Mouse (Mus musculus) left cerebral cortex, adult 11 months (tissue): ENCODE data around the gene Txnrd2.

ENCODE experiments used
- DNase-seq: peaks from one replicate; pipeline ENCODE4 v3.0.0; 2022; ENCODE audit warnings: low spot score

Txnrd2 gene

GRCm38 (mm10) chr16:18426215-18426791, at the start of gene Txnrd2:
Gene Txnrd2 (plus strand): TSS chr16:18426384.
- DNase-seq = peak; percentile 73

- DNase-seq = no peak
These were observed 49.0 kb upstream of the Txnrd2 start for GRCm38 (mm10) chr16:18377203-18377602.

- DNase-seq = no peak
These were observed 47.7 kb upstream of the Txnrd2 start for GRCm38 (mm10) chr16:18378489-18378888.

DNA sequence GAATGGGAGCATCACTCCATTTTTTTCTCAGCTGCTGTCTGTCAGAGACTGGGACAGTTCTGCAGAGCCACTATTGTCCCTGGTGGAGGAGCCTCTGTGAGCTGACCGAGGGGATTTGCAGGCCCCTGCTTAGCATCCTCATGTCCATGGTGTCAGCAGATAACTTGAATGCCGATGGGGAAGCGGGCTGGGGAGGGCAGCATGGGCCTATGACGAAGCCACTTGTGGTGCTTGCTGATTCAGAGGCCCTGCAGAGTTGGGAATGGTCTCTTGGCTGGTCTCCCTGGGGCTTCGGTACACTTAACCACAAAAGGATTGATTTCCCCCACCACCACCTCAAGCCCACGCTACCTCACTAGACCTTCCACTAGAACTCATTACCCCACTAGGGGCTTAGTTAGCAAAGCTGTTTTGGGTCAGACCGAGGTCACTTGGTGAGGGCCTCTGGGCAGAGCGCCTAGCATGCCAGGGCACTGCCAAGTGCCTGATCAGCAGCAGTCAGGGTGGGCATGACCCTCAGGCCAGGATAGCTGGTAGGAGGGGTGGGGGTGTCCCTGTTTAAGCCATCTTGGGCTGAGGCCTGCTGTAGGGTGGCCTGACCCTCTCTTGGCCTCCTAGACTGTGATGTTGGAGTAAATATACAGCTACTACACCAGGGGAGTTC, 46.7 kb upstream of the Txnrd2 start:
- DNase-seq = no peak

DNA sequence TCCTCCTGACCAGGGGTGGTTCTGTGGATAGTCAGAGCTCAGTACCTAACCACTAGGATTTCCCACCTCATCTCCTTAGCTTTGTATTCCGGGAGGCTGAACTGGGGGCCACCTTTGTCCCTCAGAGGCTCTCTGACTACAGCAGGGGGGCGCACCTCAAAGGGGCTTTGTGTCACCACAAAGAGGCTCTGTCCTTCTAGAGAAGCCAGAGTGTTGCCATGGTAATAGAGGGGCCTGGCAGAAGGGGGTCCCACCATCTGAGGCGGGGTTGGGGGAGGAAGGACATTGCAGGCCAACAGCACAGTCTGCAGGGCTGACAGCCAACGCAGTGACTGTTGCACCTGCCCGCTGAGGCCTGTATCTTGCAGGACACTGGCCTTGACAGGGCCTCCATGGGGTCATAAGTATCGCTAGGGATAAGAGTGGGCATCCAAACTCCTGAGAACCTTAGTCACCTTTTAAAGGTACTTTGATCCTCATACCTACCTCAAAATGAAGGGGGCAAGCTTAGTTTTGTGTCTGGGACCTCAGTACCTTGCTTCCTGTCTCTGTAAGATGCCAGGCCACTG, 45.6 kb upstream of the Txnrd2 start:
- DNase-seq = no peak

DNA sequence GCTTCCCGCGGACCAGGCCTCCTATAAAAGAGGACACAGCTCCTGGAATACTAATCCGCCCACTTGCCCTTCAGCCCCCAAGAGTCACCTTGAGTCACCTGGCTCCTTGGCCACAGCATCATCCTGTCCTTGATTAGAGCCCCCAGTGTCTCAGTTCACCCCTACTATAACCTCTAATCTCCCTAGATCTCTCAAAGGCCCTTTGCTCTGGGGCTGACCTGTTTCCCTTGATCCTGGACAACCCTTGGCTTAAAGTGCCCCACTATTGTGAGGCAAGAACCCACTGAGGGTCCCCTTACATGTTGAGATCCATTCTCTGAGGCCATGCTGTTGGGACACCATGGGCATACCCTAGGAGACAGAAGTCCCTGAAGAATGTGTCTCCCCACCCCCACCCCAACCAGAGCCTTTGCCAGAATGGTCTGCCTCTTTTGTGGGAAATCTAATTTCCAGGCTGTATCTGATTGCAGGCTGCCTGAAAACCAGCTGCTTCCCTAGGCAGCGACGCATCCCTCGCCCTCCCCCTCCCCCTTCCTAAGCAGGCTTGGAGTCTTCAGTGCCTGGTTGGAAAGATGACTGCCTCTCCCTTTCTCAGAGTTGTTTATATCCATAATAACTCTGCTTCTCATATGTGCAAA, 44.4 kb upstream of the Txnrd2 start:
- DNase-seq = no peak

DNA sequence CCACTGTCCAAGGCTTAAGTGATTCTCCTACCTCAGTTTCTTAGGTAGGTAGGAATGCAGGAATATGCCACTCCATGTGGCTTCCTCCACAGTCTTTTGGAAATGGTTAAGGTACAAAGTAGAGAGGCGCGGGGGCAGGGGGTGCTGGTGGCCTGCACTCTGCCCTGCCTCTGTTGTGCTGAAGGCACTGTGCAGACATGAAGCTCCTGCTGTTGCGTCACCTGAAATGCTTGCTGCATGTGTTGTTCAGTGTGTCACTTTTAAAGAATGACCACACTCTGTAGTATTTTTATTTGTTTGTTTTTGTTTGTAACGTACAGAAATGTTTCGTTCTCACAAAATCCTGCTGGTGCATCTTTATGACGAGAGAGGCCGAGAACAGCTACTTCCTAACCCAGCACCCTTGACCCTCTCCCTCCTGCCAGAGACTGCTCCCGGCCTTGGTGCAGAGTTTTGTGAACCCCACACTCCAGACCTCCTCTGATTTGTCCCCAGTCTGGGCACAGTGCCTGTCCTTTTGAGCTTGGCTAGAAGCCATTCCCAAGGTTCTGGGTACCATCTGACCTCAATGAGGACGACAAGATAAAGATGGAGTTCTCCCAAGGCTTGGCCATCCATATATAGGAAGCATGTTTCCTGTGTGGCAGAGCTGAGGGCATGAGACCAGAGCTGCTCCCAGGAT, 43.0 kb upstream of the Txnrd2 start:
- no peak for DNase-seq

DNA sequence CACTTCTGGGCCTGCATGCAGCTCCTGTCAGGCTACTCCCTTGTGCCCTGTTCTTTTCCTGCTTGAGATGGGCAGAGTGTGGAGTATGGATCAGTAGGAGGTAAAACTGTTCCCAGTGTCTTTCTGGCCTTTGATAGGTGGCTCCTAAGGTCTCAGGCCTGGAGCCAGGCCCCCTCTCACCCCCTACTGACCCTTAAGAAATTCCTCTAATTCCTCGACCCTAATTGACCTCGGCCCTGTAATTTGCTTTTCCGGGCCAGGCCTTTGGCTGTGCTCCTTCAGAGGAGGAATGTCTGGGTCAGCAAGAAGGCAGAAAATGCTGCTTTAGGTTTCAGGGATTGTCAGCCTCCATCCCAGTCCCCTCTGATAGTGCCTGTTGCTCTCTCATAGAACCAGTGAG, 42.4 kb upstream of the Txnrd2 start:
- no peak for DNase-seq

GRCm38 (mm10) chr16:18384211-18384610, 42.0 kb upstream of the Txnrd2 start:
- no peak for DNase-seq

DNA sequence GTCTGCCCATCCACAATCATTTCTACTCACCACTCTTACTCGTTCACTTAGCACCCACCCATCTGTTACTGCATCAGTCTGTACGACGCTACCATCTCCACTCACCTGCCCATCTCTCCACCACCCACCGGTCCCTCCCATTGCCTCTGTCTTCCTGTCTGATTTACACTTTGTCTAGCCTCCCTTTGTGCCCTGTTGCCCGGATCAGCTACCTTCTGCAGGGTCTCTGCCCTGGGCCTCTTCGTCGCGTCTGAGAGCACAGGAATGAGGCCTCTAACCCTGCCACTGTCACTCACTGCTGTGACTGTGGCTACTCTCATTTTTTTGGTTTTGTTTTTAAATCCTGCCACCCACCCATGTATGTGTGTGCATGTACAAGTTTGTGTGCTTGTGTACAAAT, 41.5 kb upstream of the Txnrd2 start:
- DNase-seq = no peak

DNA sequence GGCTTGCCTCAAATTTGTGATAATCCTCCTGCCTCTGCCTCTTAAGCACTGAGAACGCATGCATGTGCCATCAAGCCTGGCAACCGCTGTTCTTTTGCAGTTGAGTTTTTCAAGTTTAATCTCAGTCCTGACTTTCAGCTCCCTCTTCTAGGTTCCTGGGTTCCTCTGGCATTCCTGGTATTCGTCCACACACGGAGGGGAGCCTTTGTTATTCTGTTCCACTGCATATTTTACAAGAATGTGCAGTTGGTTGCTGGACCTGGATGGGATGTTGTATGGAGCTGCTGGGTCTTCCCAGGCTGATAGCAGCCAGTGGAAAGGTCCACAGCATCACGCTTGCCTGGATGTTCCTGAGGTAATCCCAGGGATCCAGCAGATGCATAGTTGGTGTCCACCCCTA, 40.8 kb upstream of the Txnrd2 start:
- DNase-seq = no peak

- no peak for DNase-seq
These were observed 39.7 kb upstream of the Txnrd2 start for GRCm38 (mm10) chr16:18386451-18386850.

DNA sequence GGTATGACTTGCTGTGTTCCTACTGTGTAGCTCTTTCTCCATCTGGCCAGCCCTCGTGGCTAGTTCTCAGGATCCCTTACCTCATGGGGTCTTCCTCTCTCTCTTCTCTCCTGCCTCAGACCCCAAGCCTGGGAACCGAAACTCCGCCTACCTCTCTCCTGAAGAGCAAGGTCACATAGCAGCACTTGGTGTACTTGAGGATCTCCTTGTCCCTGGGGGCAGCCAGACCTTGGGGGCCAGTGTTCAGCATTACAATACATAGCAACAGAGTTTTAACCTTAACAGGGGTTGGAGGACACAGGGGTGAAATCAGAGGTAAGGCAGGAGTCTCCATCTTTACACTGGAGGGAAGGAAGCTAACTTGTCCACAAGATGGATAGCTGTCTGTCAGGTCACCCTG, 39.2 kb upstream of the Txnrd2 start:
- no peak for DNase-seq

- no peak for DNase-seq
These were observed 38.2 kb upstream of the Txnrd2 start for GRCm38 (mm10) chr16:18387704-18388582.

- DNase-seq = no peak
These were observed 37.4 kb upstream of the Txnrd2 start for GRCm38 (mm10) chr16:18388583-18389435.

- no peak for DNase-seq
These were observed 35.8 kb upstream of the Txnrd2 start for GRCm38 (mm10) chr16:18390399-18390798.

GRCm38 (mm10) chr16:18391127-18391526, 35.1 kb upstream of the Txnrd2 start:
- no peak for DNase-seq

- no peak for DNase-seq
These were observed 34.5 kb upstream of the Txnrd2 start for GRCm38 (mm10) chr16:18391728-18392127.

GRCm38 (mm10) chr16:18392469-18393426, 33.4 kb upstream of the Txnrd2 start:
- peak; percentile 70 for DNase-seq

GRCm38 (mm10) chr16:18393595-18393994, 32.6 kb upstream of the Txnrd2 start:
- no peak for DNase-seq
